Mouse (Mus musculus): Measurements from ENCODE around the gene Ctnnd1. TPM values are rescaled to one million over a fixed set of nuclear protein-coding genes. Genes with fewer than 3 reads are reported as not detected.

Ctnnd1 gene
- total RNA-seq, 4 experiments from 2014 or later: 57.2 to 69.1 (median 60.0) TPM

DNA sequence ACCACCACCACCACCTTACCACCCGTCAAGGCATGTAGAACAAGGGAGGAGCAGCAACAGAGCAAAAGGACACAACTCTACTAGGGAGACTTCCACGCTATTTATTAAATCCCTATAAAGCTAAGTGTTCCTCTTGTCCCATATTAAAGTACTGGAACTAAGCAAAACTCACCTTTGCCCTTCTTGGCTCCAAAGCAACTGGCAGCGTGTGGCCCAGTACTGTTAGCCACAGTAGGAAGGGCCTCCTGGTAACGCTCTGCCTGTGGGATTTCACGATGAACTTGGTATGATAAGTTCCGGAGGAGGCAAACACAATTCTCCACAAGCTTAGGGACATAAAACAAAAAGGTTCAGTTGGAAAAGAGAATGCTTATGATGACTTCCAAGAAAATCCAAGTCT is 37.8 kb downstream of the Ctnnd1 start:
- no peak for DNase-seq (ENCODE audit: low spot score in 2 of 2)

GRCm38 (mm10) chr2:84607842-84608241 is 42.7 kb downstream of the Ctnnd1 start:
- no peak for DNase-seq (ENCODE audit: low spot score in 2 of 2)

- no peak for DNase-seq (ENCODE audit: low spot score in 2 of 2)
Measured at GRCm38 (mm10) chr2:84600977-84601376, 49.6 kb downstream of the Ctnnd1 start.

DNA sequence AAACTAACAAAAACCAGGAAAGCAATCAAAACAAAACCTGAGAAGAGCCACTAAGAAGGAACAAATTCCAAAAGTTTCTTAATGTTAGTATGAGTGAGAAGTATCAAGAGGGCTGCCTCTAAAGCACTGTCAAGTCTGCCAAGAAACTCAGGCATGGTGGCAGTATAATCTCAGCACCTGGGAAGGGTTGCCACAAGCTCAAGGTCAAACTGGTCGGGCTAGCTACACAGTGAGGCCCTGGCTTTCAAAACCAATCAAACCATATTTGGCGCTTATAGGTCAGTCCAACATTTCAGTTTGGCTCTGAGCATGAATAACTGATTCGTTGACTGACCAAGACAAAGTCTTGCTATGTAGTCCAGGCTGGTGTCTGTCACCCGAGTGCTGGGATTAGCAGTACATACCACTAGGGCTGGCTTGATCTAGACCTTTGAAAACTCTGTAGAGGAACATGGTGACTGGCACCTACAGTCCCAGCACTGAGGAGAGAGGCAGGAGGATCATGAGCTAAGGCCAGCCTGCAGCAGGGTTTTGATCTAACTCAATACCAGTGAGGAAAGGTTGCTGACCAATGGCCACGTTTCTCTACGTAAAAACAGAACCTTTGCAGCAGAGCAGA is 51.2 kb downstream of the Ctnnd1 start:
- DNase-seq (ENCODE audit: low spot score in 2 of 2): no peak

GRCm38 (mm10) chr2:84597123-84597522 is 53.4 kb downstream of the Ctnnd1 start:
- DNase-seq (ENCODE audit: low spot score in 2 of 2): no peak

- no peak for DNase-seq (ENCODE audit: low spot score in 2 of 2)
Measured at GRCm38 (mm10) chr2:84592801-84593200, 57.8 kb downstream of the Ctnnd1 start.

DNA sequence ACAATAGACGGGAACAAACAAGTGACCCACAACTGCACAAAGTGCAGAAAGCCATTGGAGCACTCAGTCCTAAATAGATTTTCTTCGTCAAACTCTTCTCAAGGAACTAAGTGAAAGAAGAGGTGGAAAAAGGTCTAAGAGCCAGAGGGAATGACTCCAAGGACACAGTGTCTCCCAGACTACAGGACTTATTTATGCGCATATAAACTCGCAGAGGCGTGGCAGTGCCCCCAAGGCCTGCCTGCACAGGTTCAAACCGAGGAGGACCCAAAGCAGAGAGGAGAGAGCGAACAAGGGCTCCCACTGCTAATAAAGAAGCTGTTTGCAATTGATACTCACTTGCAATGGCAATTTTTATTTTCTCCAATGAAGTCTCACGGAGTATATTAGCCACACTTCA is 64.9 kb downstream of the Ctnnd1 start:
- DNase-seq (ENCODE audit: low spot score in 2 of 2): no peak

- no peak for DNase-seq (ENCODE audit: low spot score in 2 of 2)
Measured at GRCm38 (mm10) chr2:84582286-84582685, 68.3 kb downstream of the Ctnnd1 start.

GRCm38 (mm10) chr2:84581208-84581607 is 69.4 kb downstream of the Ctnnd1 start:
- DNase-seq (ENCODE audit: low spot score in 2 of 2): no peak

GRCm38 (mm10) chr2:84579311-84579710 is 71.3 kb downstream of the Ctnnd1 start:
- DNase-seq (ENCODE audit: low spot score in 2 of 2): no peak

DNA sequence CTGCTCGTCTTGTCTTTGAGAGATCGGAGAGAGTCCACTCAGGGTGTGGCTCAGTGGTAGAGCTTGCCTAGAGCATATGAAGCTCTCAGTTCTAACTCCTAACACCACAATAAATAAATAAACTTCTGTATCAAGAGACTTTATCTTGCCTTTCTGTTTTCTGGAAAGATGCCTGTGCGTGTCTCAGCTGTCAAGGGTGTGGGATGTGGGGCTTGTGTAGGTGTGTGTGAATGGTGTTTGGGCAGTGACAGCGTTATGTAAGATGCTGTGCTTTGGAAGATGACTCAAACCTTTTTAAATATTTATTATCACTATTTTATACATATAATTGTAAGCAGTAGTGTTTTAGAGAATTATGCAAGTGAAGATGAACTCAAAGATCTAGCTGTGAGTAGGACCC is 76.4 kb downstream of the Ctnnd1 start:
- DNase-seq (ENCODE audit: low spot score in 2 of 2): peak in 1 of 2 experiments; percentile 78

DNA sequence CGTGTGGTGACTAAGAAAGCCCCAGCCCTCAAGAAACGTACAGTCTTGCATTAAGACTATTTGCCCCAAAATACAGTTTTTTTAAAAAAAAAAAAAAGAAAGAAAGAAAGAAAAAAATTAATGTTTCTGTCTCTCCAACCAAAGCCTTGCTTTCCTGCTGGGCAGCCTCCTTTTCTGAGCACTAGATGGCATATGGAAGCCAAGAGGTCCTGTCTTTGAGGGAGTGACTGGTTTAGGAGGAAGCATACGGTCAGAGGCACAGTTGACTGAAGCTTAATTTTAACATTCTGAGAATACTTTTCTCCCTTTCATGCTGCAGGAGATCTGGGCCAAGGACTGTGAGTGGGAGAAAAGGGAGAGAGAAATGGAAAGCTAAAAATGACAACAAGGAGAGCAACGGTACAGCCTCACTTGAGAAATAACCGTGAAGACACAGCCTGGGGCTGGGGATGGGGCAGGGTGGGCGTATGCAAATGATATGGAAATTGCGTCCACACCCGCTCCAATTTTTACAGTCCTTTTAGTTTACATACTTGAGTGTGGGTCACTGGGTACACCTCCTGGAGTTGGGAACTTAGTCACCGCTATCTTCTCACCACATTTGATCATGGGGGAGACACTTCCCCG is 93.6 kb downstream of the Ctnnd1 start:
- peak in 1 of 2 experiments; percentile 84 for DNase-seq (ENCODE audit: low spot score in 2 of 2)

- DNase-seq (ENCODE audit: low spot score in 2 of 2): no peak
Measured at GRCm38 (mm10) chr2:84551390-84552100, 99.0 kb downstream of the Ctnnd1 start.

Other genes with a start within 250 kb of the Ctnnd1 start
- 1 to 10 TPM; 6.5 to 8.9 (median 7.1) TPM for gene Calcrl, start 225.4 kb downstream of the Ctnnd1 start, total RNA-seq (2022)
- gene Tfpi, start 174.0 kb downstream of the Ctnnd1 start, total RNA-seq (2022): 1 to 10 TPM; 4.3 to 5.0 (median 4.3) TPM
- gene Btbd18, start 8.3 kb upstream of the Ctnnd1 start, total RNA-seq (2022): not detected
- gene Selenoh, start 20.0 kb upstream of the Ctnnd1 start, total RNA-seq (2022): 10 to 100 TPM; 31.1 to 43.1 (median 34.4) TPM
- gene Gm28635, start 27.3 kb upstream of the Ctnnd1 start, total RNA-seq (2022): 1 to 10 TPM in 1 of 4 experiments, not detected in 3; 3.6 TPM
- gene Med19, start 27.6 kb upstream of the Ctnnd1 start, total RNA-seq (2022): 10 to 100 TPM; 31.6 to 37.0 (median 32.9) TPM
- 100 to 1,000 TPM; 243 to 260 (median 256) TPM for gene Tmx2, start 28.4 kb upstream of the Ctnnd1 start, total RNA-seq (2022)
- gene Zdhhc5, start 64.4 kb upstream of the Ctnnd1 start, total RNA-seq (2022): 10 to 100 TPM; 38.3 to 42.1 (median 40.2) TPM
- gene Clp1, start 76.6 kb upstream of the Ctnnd1 start, total RNA-seq (2022): 10 to 100 TPM in 2 of 4 experiments, 1 to 10 TPM in 2; 9.1 to 11.1 (median 10.3) TPM
- gene Ypel4, start 83.3 kb upstream of the Ctnnd1 start, total RNA-seq (2022): 10 to 100 TPM; 67.7 to 77.9 (median 74.4) TPM
- gene Gm19426, start 92.9 kb upstream of the Ctnnd1 start, total RNA-seq (2022): 1 to 10 TPM in 2 of 4 experiments, under 1 TPM in 2; 0.89 to 2.3 (median 1.3) TPM
- 1 to 10 TPM; 6.6 to 9.6 (median 7.8) TPM for gene Serping1, start 124.7 kb upstream of the Ctnnd1 start, total RNA-seq (2022)
- gene Ube2l6, start 148.1 kb upstream of the Ctnnd1 start, total RNA-seq (2022): 1 to 10 TPM; 7.3 to 8.4 (median 7.6) TPM
- gene Smtnl1, start 171.9 kb upstream of the Ctnnd1 start, total RNA-seq (2022): not detected
- 10 to 100 TPM; 45.2 to 52.3 (median 46.5) TPM for gene Timm10, start 176.2 kb upstream of the Ctnnd1 start, total RNA-seq (2022)
- gene Slc43a1, start 188.1 kb upstream of the Ctnnd1 start, total RNA-seq (2022): under 1 TPM in 2 of 4 experiments, not detected in 2; 0.09 to 0.20 TPM
- gene Rtn4rl2, start 235.9 kb upstream of the Ctnnd1 start, total RNA-seq (2022): 10 to 100 TPM; 57.0 to 74.6 (median 70.2) TPM

All from left cerebral cortex, adult 8-10 months (tissue).